Mouse (Mus musculus) forebrain, embryonic 16.5 days (tissue): ENCODE results near the gene Tmsb15b1. TPM values are rescaled to one million over a fixed set of nuclear protein-coding genes. Genes with fewer than 3 reads are reported as not detected.

Experiments
- ATAC-seq: fragments of 200-750 bp; cut with Nextera tagmentation; 2 replicates; pipeline ENCODE4 v1.8.0; 2017; ENCODE audit warnings: mild to moderate bottlenecking, moderate library complexity
- H3K27ac ChIP-seq: fragments of 300-500 bp; sonication (generic); 2 replicates; pipeline ENCODE4 v1.5.1; 2014; ENCODE audit warnings: low read length, control low read depth
- H3K27me3 ChIP-seq: fragments of 300-500 bp; sonication (generic); replicated peaks from 2 replicates; pipeline ENCODE4 v1.6.1; 2014; ENCODE audit warnings: low read length; ENCODE audit not compliant: control insufficient read depth, insufficient read depth
- H3K36me3 ChIP-seq: fragments of 300-500 bp; sonication (generic); 2 replicates; pipeline ENCODE4 v1.6.1; 2014; ENCODE audit not compliant: control insufficient read depth, insufficient read depth
- H3K4me1 ChIP-seq: fragments of 300-500 bp; sonication (generic); replicated peaks from 2 replicates; pipeline ENCODE4 v1.6.1; 2014; ENCODE audit warnings: low read length; ENCODE audit not compliant: control insufficient read depth, insufficient read depth
- H3K4me2 ChIP-seq: fragments of 300-500 bp; sonication (generic); 2 replicates; pipeline ENCODE4 v1.6.1; 2014; ENCODE audit warnings: mild to moderate bottlenecking, low read length, control low read depth
- H3K4me3 ChIP-seq: fragments of 300-500 bp; sonication (generic); replicated peaks from 2 replicates; pipeline ENCODE4 v1.5.1; 2014; ENCODE audit warnings: mild to moderate bottlenecking, low read length, control low read depth
- H3K9ac ChIP-seq: fragments of 300-500 bp; sonication (generic); replicated peaks from 2 replicates; pipeline ENCODE4 v1.6.1; 2014; ENCODE audit warnings: low read depth, low read length, control low read depth
- H3K9me3 ChIP-seq: fragments of 300-500 bp; sonication (generic); 2 replicates; pipeline ENCODE4 v1.6.1; 2016; ENCODE audit warnings: low read length; ENCODE audit not compliant: control insufficient read depth
- WGBS: fragments of 180-500 bp; shearing (Covaris S2); extraction: QIAGEN DNeasy Blood & Tissue Kit; methylation state at CpG from one replicate; pipeline ENCODE4 v1.1.7; 2014; 5-methylcytosine and 5-hydroxymethylcytosine counted together
- polyA plus RNA-seq: library from polyadenylated mRNA; unstranded; fragments of >200 nt; fragmentation: Nextera tagmentation; extraction: Ambion mirVana; gene quantifications from 2 replicates; pipeline ENCODE4 v1.2.1, GENCODE M21; 2015

The Tmsb15b1 gene
- 55.3 and 64.4 TPM in 2 replicates for polyA plus RNA-seq

DNA sequence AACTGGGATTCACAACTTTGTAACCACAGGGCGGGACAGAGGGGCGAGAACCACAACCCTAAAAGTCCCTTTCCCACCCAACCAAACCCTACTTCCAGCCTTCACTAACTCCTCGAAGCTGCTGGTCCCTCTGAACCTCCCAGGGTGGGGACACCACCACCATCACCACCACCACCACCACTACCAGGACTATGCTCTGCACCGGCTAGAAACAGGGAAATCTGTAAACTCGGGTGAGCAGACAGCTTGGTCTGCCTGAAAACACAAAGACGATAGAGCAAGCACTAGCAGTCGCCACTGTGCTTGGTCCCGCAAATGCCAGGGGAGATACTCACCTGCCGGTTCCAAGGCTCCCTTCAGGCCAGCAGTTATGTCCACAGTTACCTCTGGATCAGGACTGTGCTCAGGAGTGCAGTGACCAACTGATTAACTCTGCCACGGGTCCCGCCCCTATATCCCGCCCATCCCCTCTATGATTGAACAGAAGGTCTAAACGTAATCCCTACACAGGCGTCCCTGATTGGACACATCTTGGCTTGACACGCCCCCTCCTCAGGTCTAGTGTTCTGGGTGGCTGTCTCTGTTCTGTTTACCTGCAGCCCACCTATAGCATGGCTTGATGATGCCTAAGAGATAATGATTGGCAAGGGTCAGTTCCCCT, at the start of gene Tmsb15b1, which contains the start of gene Tmsb15l:
Gene Tmsb15b1, minus strand, starts transcription at position 451 of the 661 bp plus-strand sequence.
Gene Tmsb15l, minus strand, starts transcription at position 446 of the 661 bp plus-strand sequence.
- Histone ChIP-seq H3K9me3 (no peaks in the 10 kb centered on the region), H3K9ac (peak within 1 kb of the TSS; percentile 61), H3K4me3 (peak within 1 kb of the TSS; percentile 52), H3K27me3 (no peaks in the 10 kb centered on the region), H3K36me3 (no peaks in the 10 kb centered on the region), H3K4me2 (peak within 1 kb of the TSS; percentile 60), H3K27ac (no peak within 1 kb of the TSS), H3K4me1 (no peaks in the 10 kb centered on the region)
- 26% methylated on average over 15 of the region's 15 CpGs for WGBS
- ATAC-seq, result peak; percentile 100

DNA sequence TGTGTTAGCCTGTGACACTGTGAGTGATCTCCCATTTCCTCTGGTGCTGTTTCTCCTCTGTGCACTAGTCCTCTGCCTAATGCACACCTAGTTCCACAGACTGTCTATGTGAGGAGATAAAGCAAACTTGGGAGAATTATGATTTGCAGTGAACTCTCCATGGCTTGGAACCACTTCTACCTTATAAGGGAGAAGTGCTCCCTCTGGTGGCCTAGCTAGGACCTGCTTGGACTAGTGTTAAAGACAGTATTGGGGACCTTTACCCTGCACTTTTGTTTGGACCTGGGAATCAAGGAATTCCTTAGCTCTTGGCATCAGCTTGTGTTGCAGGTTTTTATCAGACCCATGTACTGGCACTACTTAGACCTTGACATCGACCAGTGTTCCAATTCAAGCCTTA, 42.6 kb upstream of the Tmsb15b1 start:
- H3K27ac ChIP-seq, result no peak overlapping the region
- no peak overlapping the region for H3K9ac ChIP-seq
- H3K4me3 ChIP-seq, result no peak overlapping the region
- H3K9me3 ChIP-seq, result no peaks in the 10 kb centered on the region
- H3K27me3 ChIP-seq, result no peaks in the 10 kb centered on the region
- 33% methylated on average over 1 of the region's 1 CpGs for WGBS
- ATAC-seq, result peak; percentile 59
- no peaks in the 10 kb centered on the region for H3K4me1 ChIP-seq
- H3K4me2 ChIP-seq, result no peak overlapping the region
- no peaks in the 10 kb centered on the region for H3K36me3 ChIP-seq

DNA sequence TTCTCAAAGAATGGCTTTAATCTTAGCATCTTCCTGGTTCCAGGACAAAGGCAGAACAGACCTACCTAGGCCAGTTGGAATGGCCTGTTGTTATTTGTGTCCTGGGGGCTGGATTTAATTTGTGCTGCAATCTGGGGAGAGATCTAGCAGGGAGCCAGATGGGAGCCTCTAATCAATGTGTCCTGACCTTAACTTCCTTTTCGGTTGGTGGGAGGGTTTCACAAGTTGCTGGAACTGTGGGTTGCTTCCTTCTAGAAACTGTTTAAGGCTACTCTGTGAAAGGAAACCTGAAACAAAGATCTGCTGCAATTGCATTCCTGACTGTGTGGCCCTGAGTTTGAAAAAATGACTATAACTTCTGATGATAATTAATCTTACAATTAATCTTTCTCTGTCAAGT, 41.0 kb upstream of the Tmsb15b1 start:
- Histone ChIP-seq H3K9ac (no peak overlapping the region), H3K4me1 (no peaks in the 10 kb centered on the region), H3K4me3 (no peak overlapping the region), H3K9me3 (no peaks in the 10 kb centered on the region), H3K27ac (no peak overlapping the region), H3K36me3 (no peaks in the 10 kb centered on the region), H3K27me3 (no peaks in the 10 kb centered on the region), H3K4me2 (no peak overlapping the region)
- 79% methylated on average over 1 of the region's 1 CpGs for WGBS
- ATAC-seq, result no peak

DNA sequence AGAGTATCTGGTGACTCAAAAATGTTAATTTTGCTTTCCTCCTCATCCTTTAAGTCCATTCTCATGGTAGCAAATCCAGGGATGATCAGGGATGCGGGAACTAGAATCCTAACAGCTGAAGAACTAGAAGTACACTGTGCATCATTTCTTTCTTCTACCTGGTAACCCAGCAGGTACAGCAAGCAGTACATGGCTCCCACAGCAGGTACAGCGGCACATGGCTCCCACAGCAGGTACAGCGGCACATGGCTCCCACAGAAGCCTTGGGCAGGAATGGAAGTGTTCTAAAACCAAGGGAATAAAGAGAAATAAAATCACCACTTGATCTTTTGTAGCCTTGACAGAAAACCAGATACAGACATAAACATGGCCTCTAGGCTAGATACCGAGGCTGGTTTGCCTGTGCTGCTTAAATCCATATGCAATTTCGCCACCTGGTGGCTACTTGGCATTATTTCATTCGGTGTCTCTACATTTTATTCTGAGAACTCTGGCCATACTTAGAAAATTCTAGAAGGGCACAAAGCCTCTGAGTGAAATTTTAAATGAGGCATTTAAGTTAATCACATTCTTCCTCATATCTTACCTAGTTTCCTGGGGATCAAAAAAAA, 38.5 kb upstream of the Tmsb15b1 start:
- H3K27me3 ChIP-seq, result no peaks in the 10 kb centered on the region
- no peak overlapping the region for H3K4me2 ChIP-seq
- no peak overlapping the region for H3K27ac ChIP-seq
- 56% methylated on average over 6 of the region's 6 CpGs for WGBS
- ATAC-seq, result peak; percentile 77; the same call in 1 of the 2 replicates
- no peak overlapping the region for H3K9ac ChIP-seq
- no peak overlapping the region for H3K4me3 ChIP-seq
- H3K4me1 ChIP-seq, result no peaks in the 10 kb centered on the region
- no peaks in the 10 kb centered on the region for H3K9me3 ChIP-seq
- no peaks in the 10 kb centered on the region for H3K36me3 ChIP-seq

DNA sequence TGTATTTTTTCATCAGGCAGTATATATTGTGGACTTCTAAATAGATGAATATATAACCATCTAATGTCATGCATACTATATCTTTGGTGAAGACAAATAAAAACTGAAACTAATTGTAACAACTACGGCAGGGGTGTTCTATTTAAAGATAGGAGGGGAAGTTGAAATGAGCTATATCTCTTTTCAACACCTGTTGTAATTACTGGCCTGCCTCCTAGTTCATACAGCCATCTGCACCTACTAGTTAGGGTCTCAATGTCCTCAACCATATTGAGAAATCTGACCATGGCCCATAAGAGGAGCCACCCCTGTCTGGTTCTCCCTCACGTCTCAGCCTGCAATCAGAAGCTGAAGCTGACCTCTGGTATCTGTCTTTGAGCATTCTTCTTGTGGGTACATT, 19.6 kb upstream of the Tmsb15b1 start:
- Histone ChIP-seq H3K4me1 (peaks cover 14% of the 10 kb centered on the region), H3K9ac (no peak overlapping the region), H3K36me3 (no peaks in the 10 kb centered on the region), H3K4me3 (no peak overlapping the region), H3K4me2 (no peak overlapping the region), H3K27ac (no peak overlapping the region), H3K27me3 (no peaks in the 10 kb centered on the region), H3K9me3 (no peaks in the 10 kb centered on the region)
- WGBS, result 84% methylated on average over 2 of the region's 2 CpGs
- ATAC-seq, result no peak

DNA sequence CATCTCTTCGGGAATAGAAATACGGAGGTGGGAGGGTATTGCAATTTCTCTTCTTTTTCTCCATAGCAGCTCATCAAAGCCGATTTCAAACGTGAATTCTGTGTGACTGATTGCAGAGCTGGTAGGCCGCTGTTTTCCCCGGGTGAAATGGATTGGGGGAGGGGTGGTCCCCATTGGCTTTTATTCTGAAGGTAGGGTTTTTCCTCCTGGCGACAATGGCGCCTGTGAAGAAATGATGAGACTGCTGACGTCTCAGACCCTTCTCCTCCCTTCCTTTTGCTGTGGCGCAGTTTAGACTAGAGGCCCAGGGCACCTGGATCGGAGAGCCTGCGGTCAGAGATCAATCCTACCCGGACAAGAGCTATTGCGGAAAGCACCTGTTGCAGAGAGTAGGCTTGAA, 17.0 kb upstream of the Tmsb15b1 start:
- ATAC-seq, result no peak
- H3K4me1 ChIP-seq, result peaks cover 14% of the 10 kb centered on the region
- H3K4me3 ChIP-seq, result peak overlapping the region; percentile 63
- no peaks in the 10 kb centered on the region for H3K36me3 ChIP-seq
- H3K4me2 ChIP-seq, result peak overlapping the region; percentile 60
- peak overlapping the region; percentile 73 for H3K9ac ChIP-seq
- no peaks in the 10 kb centered on the region for H3K27me3 ChIP-seq
- H3K27ac ChIP-seq, result peak overlapping the region; percentile 92
- WGBS, result 30% methylated on average over 14 of the region's 14 CpGs
- no peaks in the 10 kb centered on the region for H3K9me3 ChIP-seq

DNA sequence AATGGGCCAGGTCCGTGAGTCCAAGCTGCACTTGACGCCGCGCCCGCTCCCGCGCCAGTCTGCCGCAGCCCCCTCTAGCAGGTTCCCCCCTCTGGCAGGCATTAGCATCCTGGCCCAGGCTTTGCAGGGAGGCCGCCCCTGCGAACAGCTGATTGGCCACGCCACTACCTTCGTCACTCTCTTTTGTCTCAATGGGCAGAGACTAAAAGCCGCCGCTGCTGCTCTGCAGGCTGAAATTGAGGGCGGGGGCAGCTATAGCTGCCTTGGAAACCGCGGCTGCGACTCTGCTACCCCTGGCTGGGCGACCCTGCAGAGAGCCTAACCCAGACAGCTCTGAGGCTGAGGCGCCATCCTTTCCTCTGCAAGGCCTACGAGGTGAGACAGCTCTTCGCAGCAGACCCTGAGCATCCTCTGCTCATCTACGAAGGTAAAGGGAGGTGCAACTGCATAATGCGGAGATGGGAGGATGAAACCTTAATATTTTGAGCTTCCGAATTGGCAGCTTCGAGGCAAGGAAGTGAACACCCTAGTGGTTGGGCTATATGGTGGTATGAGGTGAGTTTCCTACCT, 16.4 kb upstream of the Tmsb15b1 start, which contains the start of gene Zcchc18:
Gene Zcchc18, plus strand, starts transcription at position 178 of the 570 bp plus-strand sequence.
- no peaks in the 10 kb centered on the region for H3K9me3 ChIP-seq
- 20% methylated on average over 26 of the region's 26 CpGs for WGBS
- peak within 1 kb of the TSS; percentile 73 for H3K9ac ChIP-seq
- no peaks in the 10 kb centered on the region for H3K36me3 ChIP-seq
- peaks cover 14% of the 10 kb centered on the region for H3K4me1 ChIP-seq
- peak; percentile 99 for ATAC-seq
- peak within 1 kb of the TSS; percentile 60 for H3K4me2 ChIP-seq
- peak within 1 kb of the TSS; percentile 92 for H3K27ac ChIP-seq
- H3K4me3 ChIP-seq, result peak within 1 kb of the TSS; percentile 63
- no peaks in the 10 kb centered on the region for H3K27me3 ChIP-seq

DNA sequence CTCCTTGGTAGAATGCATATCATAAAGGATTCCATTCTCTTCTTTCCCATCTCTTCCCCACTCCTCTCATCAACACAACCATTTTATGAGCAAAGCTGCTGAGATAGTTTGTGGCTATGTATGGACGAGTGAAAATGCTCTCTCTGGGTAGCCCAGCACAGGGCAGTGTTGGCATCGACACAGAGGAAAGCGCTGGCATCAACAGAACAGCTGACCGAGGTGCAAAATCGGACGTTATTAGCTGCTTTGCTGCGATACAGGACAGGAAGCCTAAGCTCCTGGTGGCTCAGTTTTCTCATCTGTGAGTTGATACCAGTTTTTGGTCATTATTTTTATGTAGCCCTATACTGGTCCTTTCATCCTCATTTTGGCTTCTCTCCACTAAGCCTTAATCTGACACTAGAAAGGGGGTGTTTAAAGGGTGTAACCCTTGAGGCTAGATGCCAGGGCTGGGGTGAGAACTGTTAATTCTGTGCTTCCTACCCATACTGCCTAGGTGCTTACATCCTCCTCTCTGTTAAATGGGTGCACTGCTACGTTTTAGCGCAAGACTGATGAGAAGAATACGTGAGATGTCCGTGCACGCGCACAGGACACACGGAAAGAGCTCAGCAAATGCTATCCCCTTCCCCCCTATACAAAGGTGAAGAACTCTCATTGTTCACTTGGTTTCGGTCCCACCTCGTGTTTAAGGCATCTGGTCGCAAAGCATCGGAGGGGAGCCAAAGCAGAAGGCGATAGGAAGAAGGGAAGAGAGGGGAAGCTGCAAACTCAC, 15.7 kb upstream of the Tmsb15b1 start:
- Histone ChIP-seq H3K4me2 (peak overlapping the region; percentile 60), H3K27ac (peak overlapping the region; percentile 79), H3K9ac (peak overlapping the region; percentile 73), H3K4me3 (peak overlapping the region; percentile 63), H3K36me3 (no peaks in the 10 kb centered on the region), H3K9me3 (no peaks in the 10 kb centered on the region), H3K27me3 (no peaks in the 10 kb centered on the region), H3K4me1 (peaks cover 14% of the 10 kb centered on the region)
- 14% methylated on average over 19 of the region's 19 CpGs for WGBS
- peak; percentile 57 for ATAC-seq

DNA sequence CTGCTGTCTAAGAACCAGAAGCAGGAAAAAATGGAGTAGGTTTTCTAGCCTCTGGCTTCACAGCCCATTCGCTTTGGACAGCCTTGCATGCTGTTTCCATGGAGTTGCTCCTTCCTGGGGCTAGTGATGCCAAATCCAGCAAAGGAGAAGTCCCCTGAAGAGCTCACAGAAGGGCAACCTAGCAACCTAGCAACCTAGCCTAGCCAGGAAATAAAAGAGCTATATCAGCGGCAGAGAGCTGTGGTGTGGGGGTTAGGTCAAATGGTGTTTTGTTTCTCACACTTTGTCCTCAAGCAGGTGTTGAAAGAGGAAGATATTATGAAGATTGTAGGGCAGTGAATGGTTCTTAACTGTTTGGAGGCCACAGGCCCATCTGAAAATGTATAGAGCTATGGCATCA, 14.6 kb upstream of the Tmsb15b1 start:
- H3K4me1 ChIP-seq, result peaks cover 14% of the 10 kb centered on the region
- no peak for ATAC-seq
- no peak overlapping the region for H3K9ac ChIP-seq
- no peaks in the 10 kb centered on the region for H3K36me3 ChIP-seq
- no peaks in the 10 kb centered on the region for H3K27me3 ChIP-seq
- 63% methylated on average over 2 of the region's 2 CpGs for WGBS
- no peak overlapping the region for H3K4me3 ChIP-seq
- H3K27ac ChIP-seq, result no peak overlapping the region
- H3K4me2 ChIP-seq, result no peak overlapping the region; the same call in 1 of the 2 replicates
- no peaks in the 10 kb centered on the region for H3K9me3 ChIP-seq
